Mouse (Mus musculus): ENCODE measurements around the gene Dus1l.

DNA sequence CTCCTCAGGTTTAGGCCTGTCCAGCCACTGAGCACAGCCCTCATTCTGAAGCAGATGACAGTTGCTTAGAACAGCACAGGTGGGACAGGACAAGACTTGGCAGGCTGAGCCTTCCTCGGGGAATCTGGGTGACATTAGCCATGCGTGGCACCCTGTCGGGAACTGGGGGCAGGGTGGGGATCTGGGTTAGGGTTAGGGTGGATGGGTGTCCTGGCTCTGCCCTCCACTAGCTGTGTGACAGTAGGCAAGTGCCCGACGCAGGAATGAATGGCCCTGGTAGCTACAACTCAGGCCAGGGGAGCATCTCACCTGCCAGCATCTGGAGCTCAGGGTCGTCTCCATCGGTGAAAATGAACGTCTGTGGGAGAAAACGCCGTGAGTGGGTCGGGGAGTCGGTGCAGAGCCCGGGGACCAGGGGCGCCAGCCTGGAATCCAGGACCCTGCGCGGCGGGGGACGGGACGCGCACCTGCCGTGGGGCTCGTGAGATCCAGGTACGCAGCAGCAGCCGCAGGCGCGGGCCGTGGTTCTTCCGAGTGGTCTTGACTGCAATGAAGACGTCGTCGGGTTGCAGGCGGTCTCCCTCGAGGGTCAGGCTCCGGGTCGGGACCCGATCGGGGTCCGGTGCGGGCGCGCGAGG, 12.7 kb downstream of the Dus1l start:
- TF ChIP-seq CTCF (conservative IDR thresholded peaks at IDR 0.05; ENCODE audit: low read length) = no peak
- no peak for TF ChIP-seq POU5F1 (IDR thresholded peaks at IDR 0.05; ENCODE audit: borderline replicate concordance, low read length)

All from E14TG2a.4 (cell line).